Mouse (Mus musculus): Measurements from ENCODE around the gene Sppl3. TPM values are rescaled to one million over a fixed set of nuclear protein-coding genes. Genes with fewer than 3 reads are reported as not detected.
A peak's percentile ranks its signal among the peaks of the same experiment; 100 is the strongest.
"Not testable (repeated sequence)": the region's sequence is repeated elsewhere in the genome, so short reads cannot be mapped to it uniquely, and the experiment has no call there.

Sppl3 gene
- polyA plus RNA-seq, 1 experiment from 2014 or later = 39.4 TPM

- whole genome bisulfite sequencing = 73% methylated on average over 5 of the region's 5 CpGs
- no peaks in the 10 kb centered on the region for H3K9me3 ChIP-seq (replicated peaks; ENCODE audit: low read length)
- H3K36me3 ChIP-seq (ENCODE audit: insufficient read depth, low read length) = peaks cover 45% of the 10 kb centered on the region
- H3K4me1 ChIP-seq (replicated peaks; ENCODE audit: insufficient read depth, low read length) = no peaks in the 10 kb centered on the region
- H3K27me3 ChIP-seq (ENCODE audit: insufficient read depth, low read length) = no peaks in the 10 kb centered on the region
- ATAC-seq (replicated peaks; ENCODE audit: low FRiP score, low read depth) = no peak
- H3K4me3 ChIP-seq (replicated peaks; ENCODE audit: low read depth, low read length) = no peak overlapping the region
- H3K4me2 ChIP-seq (ENCODE audit: low read length) = no peak overlapping the region
- no peak for DNase-seq (ENCODE audit: low spot score)
- no peak overlapping the region for H3K9ac ChIP-seq (ENCODE audit: low read depth, low read length)
- H3K27ac ChIP-seq = no peak overlapping the region
- TF ChIP-seq CTCF (IDR thresholded peaks at IDR 0.05; ENCODE audit: low read depth) = no peak
Observed at GRCm38 (mm10) chr5:115099530-115099929, 88.6 kb downstream of the Sppl3 start.

- TF ChIP-seq CTCF (IDR thresholded peaks at IDR 0.05; ENCODE audit: low read depth) = no peak
Observed at GRCm38 (mm10) chr5:115099991-115100390, 89.1 kb downstream of the Sppl3 start.

GRCm38 (mm10) chr5:115100473-115100872 lies 89.5 kb downstream of the Sppl3 start:
- Histone ChIP-seq H3K4me3 (replicated peaks; ENCODE audit: low read depth, low read length) (no peak overlapping the region), H3K27ac (no peak overlapping the region), H3K36me3 (ENCODE audit: insufficient read depth, low read length) (peaks cover 37% of the 10 kb centered on the region), H3K4me1 (replicated peaks; ENCODE audit: insufficient read depth, low read length) (no peaks in the 10 kb centered on the region), H3K4me2 (ENCODE audit: low read length) (no peak overlapping the region), H3K27me3 (ENCODE audit: insufficient read depth, low read length) (no peaks in the 10 kb centered on the region), H3K9ac (ENCODE audit: low read depth, low read length) (no peak overlapping the region), H3K9me3 (replicated peaks; ENCODE audit: low read length) (no peaks in the 10 kb centered on the region)
- ATAC-seq (replicated peaks; ENCODE audit: low FRiP score, low read depth) = no peak
- no peak for DNase-seq (ENCODE audit: low spot score)
- 71% methylated on average over 6 of the region's 6 CpGs for WGBS
- no peak for TF ChIP-seq CTCF (IDR thresholded peaks at IDR 0.05; ENCODE audit: low read depth)

More at GRCm38 (mm10) chr5:115099991-115100390, 89.1 kb downstream of the Sppl3 start:
- 78% methylated on average over 9 of the region's 9 CpGs for WGBS
- Histone ChIP-seq H3K4me2 (ENCODE audit: low read length) (no peak overlapping the region), H3K9ac (ENCODE audit: low read depth, low read length) (no peak overlapping the region), H3K27me3 (ENCODE audit: insufficient read depth, low read length) (no peaks in the 10 kb centered on the region), H3K4me3 (replicated peaks; ENCODE audit: low read depth, low read length) (no peak overlapping the region), H3K27ac (no peak overlapping the region), H3K36me3 (ENCODE audit: insufficient read depth, low read length) (peaks cover 42% of the 10 kb centered on the region), H3K4me1 (replicated peaks; ENCODE audit: insufficient read depth, low read length) (no peaks in the 10 kb centered on the region), H3K9me3 (replicated peaks; ENCODE audit: low read length) (no peaks in the 10 kb centered on the region)
- no peak for ATAC-seq (replicated peaks; ENCODE audit: low FRiP score, low read depth)
- DNase-seq (ENCODE audit: low spot score) = no peak

DNA sequence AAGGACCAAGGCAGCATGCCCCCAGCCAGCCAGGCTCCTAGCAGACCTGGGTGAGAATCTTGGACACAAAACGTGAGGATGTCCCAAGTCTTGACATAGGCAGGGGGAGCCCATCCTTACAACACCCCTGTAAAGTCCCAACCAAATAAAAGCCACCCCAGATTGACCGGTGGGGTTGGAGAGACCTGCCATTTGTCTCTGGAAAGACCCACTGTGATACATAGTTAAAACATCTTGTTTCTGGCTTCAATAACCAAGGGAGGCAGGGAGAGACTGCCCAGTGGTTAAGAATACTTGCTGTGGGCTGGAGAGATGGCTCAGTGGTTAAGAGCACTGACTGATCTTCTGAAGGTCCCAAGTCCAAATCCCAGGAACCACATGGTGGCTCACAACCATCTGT lies 91.3 kb downstream of the Sppl3 start:
- no peak for ATAC-seq (replicated peaks; ENCODE audit: low FRiP score, low read depth)
- no peaks in the 10 kb centered on the region for H3K27me3 ChIP-seq (ENCODE audit: insufficient read depth, low read length)
- no peak for TF ChIP-seq CTCF (IDR thresholded peaks at IDR 0.05; ENCODE audit: low read depth)
- no peaks in the 10 kb centered on the region for H3K4me1 ChIP-seq (replicated peaks; ENCODE audit: insufficient read depth, low read length)
- no peaks in the 10 kb centered on the region for H3K9me3 ChIP-seq (replicated peaks; ENCODE audit: low read length)
- no peak overlapping the region for H3K27ac ChIP-seq
- DNase-seq (ENCODE audit: low spot score) = no peak
- no peak overlapping the region for H3K4me2 ChIP-seq (ENCODE audit: low read length)
- H3K36me3 ChIP-seq (ENCODE audit: insufficient read depth, low read length) = peaks cover 21% of the 10 kb centered on the region; the same call in 1 of the 2 replicates
- H3K4me3 ChIP-seq (replicated peaks; ENCODE audit: low read depth, low read length) = no peak overlapping the region
- 90% methylated on average over 2 of the region's 2 CpGs for WGBS
- no peak overlapping the region for H3K9ac ChIP-seq (ENCODE audit: low read depth, low read length)

GRCm38 (mm10) chr5:115103253-115103652 lies 92.3 kb downstream of the Sppl3 start:
- H3K4me2 ChIP-seq (ENCODE audit: low read length); H3K27ac ChIP-seq; H3K4me3 ChIP-seq (replicated peaks; ENCODE audit: low read depth, low read length); H3K9ac ChIP-seq (ENCODE audit: low read depth, low read length); ATAC-seq (replicated peaks; ENCODE audit: low FRiP score, low read depth); H3K27me3 ChIP-seq (ENCODE audit: insufficient read depth, low read length); DNase-seq (ENCODE audit: low spot score); H3K9me3 ChIP-seq (replicated peaks; ENCODE audit: low read length); H3K4me1 ChIP-seq (replicated peaks; ENCODE audit: insufficient read depth, low read length): not testable (repeated sequence)
- H3K36me3 ChIP-seq (ENCODE audit: insufficient read depth, low read length) = 0 out of 2 replicates have a peak, but pooled peaks cover 12% of the 10 kb centered on the region
- WGBS = 98% methylated on average over 23 of the region's 23 CpGs

DNA sequence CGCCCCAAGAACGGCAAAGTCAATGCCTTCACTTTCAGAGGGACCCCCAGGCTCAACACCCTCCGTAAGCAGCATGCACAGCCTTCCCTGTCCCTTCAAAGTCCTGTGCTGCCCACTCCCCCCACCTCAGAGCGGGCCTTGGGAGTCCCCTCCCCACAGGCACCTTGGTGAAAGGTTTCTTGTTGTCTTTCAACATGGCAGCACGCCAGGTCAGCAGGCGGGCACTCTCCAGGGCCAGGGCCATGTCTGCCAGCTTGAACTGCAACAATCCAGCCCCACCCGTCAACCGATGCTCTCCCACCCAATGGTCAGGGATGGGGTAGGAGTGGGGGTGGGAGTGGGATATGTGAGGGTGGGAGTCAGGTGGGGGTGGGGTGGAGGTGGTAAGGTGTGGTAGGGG lies 100.2 kb downstream of the Sppl3 start:
- H3K4me2 ChIP-seq (ENCODE audit: low read length) = no peak overlapping the region
- H3K36me3 ChIP-seq (ENCODE audit: insufficient read depth, low read length) = peaks cover 5% of the 10 kb centered on the region; the same call in 1 of the 2 replicates
- no peak; the same call in 1 of the 2 replicates for ATAC-seq (replicated peaks; ENCODE audit: low FRiP score, low read depth)
- no peak for TF ChIP-seq CTCF (IDR thresholded peaks at IDR 0.05; ENCODE audit: low read depth)
- H3K4me3 ChIP-seq (replicated peaks; ENCODE audit: low read depth, low read length) = no peak overlapping the region
- WGBS = 90% methylated on average over 8 of the region's 8 CpGs
- H3K4me1 ChIP-seq (replicated peaks; ENCODE audit: insufficient read depth, low read length) = no peaks in the 10 kb centered on the region
- H3K9me3 ChIP-seq (replicated peaks; ENCODE audit: low read length) = no peaks in the 10 kb centered on the region
- no peak overlapping the region for H3K9ac ChIP-seq (ENCODE audit: low read depth, low read length)
- H3K27me3 ChIP-seq (ENCODE audit: insufficient read depth, low read length) = no peaks in the 10 kb centered on the region
- H3K27ac ChIP-seq = no peak overlapping the region
- DNase-seq (ENCODE audit: low spot score) = no peak

- WGBS = 80% methylated on average over 12 of the region's 12 CpGs
- peaks cover 9% of the 10 kb centered on the region; the same call in 1 of the 2 replicates for H3K36me3 ChIP-seq (ENCODE audit: insufficient read depth, low read length)
- DNase-seq (ENCODE audit: low spot score) (no peak), ATAC-seq (replicated peaks; ENCODE audit: low FRiP score, low read depth) (no peak)
- no peak overlapping the region for H3K4me2 ChIP-seq (ENCODE audit: low read length)
- peak; percentile 13; the same call in 1 of the 2 replicates for TF ChIP-seq CTCF (IDR thresholded peaks at IDR 0.05; ENCODE audit: low read depth)
- no peak overlapping the region for H3K4me3 ChIP-seq (replicated peaks; ENCODE audit: low read depth, low read length)
- H3K27me3 ChIP-seq (ENCODE audit: insufficient read depth, low read length) = no peaks in the 10 kb centered on the region
- H3K9me3 ChIP-seq (replicated peaks; ENCODE audit: low read length) = no peaks in the 10 kb centered on the region
- H3K4me1 ChIP-seq (replicated peaks; ENCODE audit: insufficient read depth, low read length) = no peaks in the 10 kb centered on the region
- no peak overlapping the region for H3K9ac ChIP-seq (ENCODE audit: low read depth, low read length)
- H3K27ac ChIP-seq = no peak overlapping the region
Observed at GRCm38 (mm10) chr5:115113244-115113643, 102.3 kb downstream of the Sppl3 start.

Data from kidney, postnatal 0 days (tissue).